Mouse (Mus musculus): ENCODE data around the gene Cln6.
"Not testable (repeated sequence)": the region's sequence is repeated elsewhere in the genome, so short reads cannot be mapped to it uniquely, and the experiment has no call there.

The Cln6 gene

GRCm38 (mm10) chr9:62829877-62830276, 8.7 kb upstream of the Cln6 start:
- no peak for DNase-seq (ENCODE audit: low spot score in 2 of 2)

GRCm38 (mm10) chr9:62834906-62835305, 3.7 kb upstream of the Cln6 start:
- no peak for DNase-seq (ENCODE audit: low spot score in 2 of 2)

- no peak for DNase-seq (ENCODE audit: low spot score in 2 of 2)
These were observed 2.7 kb upstream of the Cln6 start for GRCm38 (mm10) chr9:62835705-62836446.

GRCm38 (mm10) chr9:62837611-62838010, 974 bp upstream of the Cln6 start:
- no peak for DNase-seq (ENCODE audit: low spot score in 2 of 2)

GRCm38 (mm10) chr9:62838146-62838505, 459 bp upstream of the Cln6 start:
- no peak for DNase-seq (ENCODE audit: low spot score in 2 of 2)

- no peak for DNase-seq (ENCODE audit: low spot score in 2 of 2)
These were observed 686 bp downstream of the Cln6 start for GRCm38 (mm10) chr9:62839172-62839770.

- no peak for DNase-seq (ENCODE audit: low spot score in 2 of 2)
These were observed 4.9 kb downstream of the Cln6 start for GRCm38 (mm10) chr9:62843356-62844024.

- DNase-seq (ENCODE audit: low spot score in 2 of 2): no peak
These were observed 5.9 kb downstream of the Cln6 start for GRCm38 (mm10) chr9:62844461-62844860.

GRCm38 (mm10) chr9:62847694-62848093, 9.1 kb downstream of the Cln6 start:
- peak; percentile 70 to 89 for DNase-seq (ENCODE audit: low spot score in 2 of 2)

GRCm38 (mm10) chr9:62848641-62849040, 10.1 kb downstream of the Cln6 start:
- DNase-seq (ENCODE audit: low spot score in 2 of 2): no peak

- peak; percentile 72 to 78 for DNase-seq (ENCODE audit: low spot score in 2 of 2)
These were observed 13.0 kb downstream of the Cln6 start for GRCm38 (mm10) chr9:62851571-62851970.

- no peak for DNase-seq (ENCODE audit: low spot score in 2 of 2)
These were observed 15.9 kb downstream of the Cln6 start for GRCm38 (mm10) chr9:62854483-62854882.

GRCm38 (mm10) chr9:62857216-62857615, 18.6 kb downstream of the Cln6 start:
- DNase-seq (ENCODE audit: low spot score in 2 of 2): no peak

- no peak for DNase-seq (ENCODE audit: low spot score in 2 of 2)
These were observed 19.2 kb downstream of the Cln6 start, which contains the start of gene Calml4 for GRCm38 (mm10) chr9:62857719-62858261. Gene Calml4, plus strand, starts transcription at chr9:62858080.

- no peak for DNase-seq (ENCODE audit: low spot score in 2 of 2)
These were observed 19.9 kb downstream of the Cln6 start for GRCm38 (mm10) chr9:62858266-62859019.

- not testable (repeated sequence) for DNase-seq (ENCODE audit: low spot score in 2 of 2)
These were observed 21.5 kb downstream of the Cln6 start for GRCm38 (mm10) chr9:62860102-62860501.

- no peak for DNase-seq (ENCODE audit: low spot score in 2 of 2)
These were observed 22.3 kb downstream of the Cln6 start for GRCm38 (mm10) chr9:62860866-62861265.

- DNase-seq (ENCODE audit: low spot score in 2 of 2): not testable (repeated sequence)
These were observed 30.7 kb downstream of the Cln6 start for GRCm38 (mm10) chr9:62869236-62869635.

GRCm38 (mm10) chr9:62870728-62871127, 32.1 kb downstream of the Cln6 start:
- no peak for DNase-seq (ENCODE audit: low spot score in 2 of 2)

- no peak for DNase-seq (ENCODE audit: low spot score in 2 of 2)
These were observed 38.5 kb downstream of the Cln6 start for GRCm38 (mm10) chr9:62876966-62877616.

GRCm38 (mm10) chr9:62877825-62878224, 39.2 kb downstream of the Cln6 start:
- no peak for DNase-seq (ENCODE audit: low spot score in 2 of 2)
